Mouse (Mus musculus): ENCODE measurements around the gene Mylk2.
A peak's percentile ranks its signal among the peaks of the same experiment; 100 is the strongest.

The Mylk2 gene

GRCm38 (mm10) chr2:152911031-152911430 lies at the start of gene Mylk2:
Mylk2 (plus strand) TSS chr2:152911352.
- peak; percentile 60 for DNase-seq

GRCm38 (mm10) chr2:152861891-152862290 lies 49.3 kb upstream of the Mylk2 start:
- no peak for DNase-seq

GRCm38 (mm10) chr2:152862638-152863037 lies 48.5 kb upstream of the Mylk2 start:
- no peak for DNase-seq

- no peak for DNase-seq
Measured at GRCm38 (mm10) chr2:152863346-152863745, 47.8 kb upstream of the Mylk2 start.

GRCm38 (mm10) chr2:152878239-152878638 lies 32.9 kb upstream of the Mylk2 start:
- no peak for DNase-seq

GRCm38 (mm10) chr2:152880898-152881297 lies 30.3 kb upstream of the Mylk2 start:
- DNase-seq, result no peak

GRCm38 (mm10) chr2:152884101-152884645 lies 27.0 kb upstream of the Mylk2 start:
- no peak for DNase-seq

GRCm38 (mm10) chr2:152887230-152887629 lies 23.9 kb upstream of the Mylk2 start:
- DNase-seq, result no peak

- no peak for DNase-seq
Measured at GRCm38 (mm10) chr2:152888774-152889173, 22.4 kb upstream of the Mylk2 start.

- DNase-seq, result no peak
Measured at GRCm38 (mm10) chr2:152895834-152896233, 15.3 kb upstream of the Mylk2 start.

GRCm38 (mm10) chr2:152896926-152897325 lies 14.2 kb upstream of the Mylk2 start:
- no peak for DNase-seq

GRCm38 (mm10) chr2:152899011-152899410 lies 12.1 kb upstream of the Mylk2 start:
- DNase-seq, result no peak

GRCm38 (mm10) chr2:152901296-152901695 lies 9.9 kb upstream of the Mylk2 start:
- DNase-seq, result no peak

GRCm38 (mm10) chr2:152902658-152903057 lies 8.5 kb upstream of the Mylk2 start:
- peak; percentile 69 for DNase-seq

GRCm38 (mm10) chr2:152903586-152903985 lies 7.6 kb upstream of the Mylk2 start:
- no peak for DNase-seq

- no peak for DNase-seq
Measured at GRCm38 (mm10) chr2:152904127-152904643, 7.0 kb upstream of the Mylk2 start.

- DNase-seq, result peak; percentile 45
Measured at GRCm38 (mm10) chr2:152905036-152905829, 5.9 kb upstream of the Mylk2 start.

GRCm38 (mm10) chr2:152906274-152907037 lies 4.7 kb upstream of the Mylk2 start:
- peak; percentile 49 for DNase-seq

GRCm38 (mm10) chr2:152907114-152907943 lies 3.8 kb upstream of the Mylk2 start:
- peak; percentile 96 for DNase-seq

GRCm38 (mm10) chr2:152909848-152910247 lies 1.3 kb upstream of the Mylk2 start:
- DNase-seq, result no peak

- DNase-seq, result no peak
Measured at GRCm38 (mm10) chr2:152911432-152911831, 280 bp downstream of the Mylk2 start.

- no peak for DNase-seq
Measured at GRCm38 (mm10) chr2:152913471-152913870, 2.3 kb downstream of the Mylk2 start.

All from retina, postnatal 1 day (tissue).